Mouse (Mus musculus): ENCODE results near the gene Slc9a3r1. TPM values are rescaled to one million over a fixed set of nuclear protein-coding genes. Genes with fewer than 3 reads are reported as not detected.

Slc9a3r1 gene
- polyA plus RNA-seq, 1 experiment from 2014 or later = 35.4 TPM

Other genes with a start within 250 kb of the Slc9a3r1 start
- gene Cd300lb, start 229.0 kb upstream of the Slc9a3r1 start, polyA plus RNA-seq (2016; fragmentation: Nextera tagmentation; extraction: Ambion mirVana) = 0.36 TPM in 1 of 2 replicates, not detected in the other
- gene Cd300c, start 194.2 kb upstream of the Slc9a3r1 start, polyA plus RNA-seq (2016; fragmentation: Nextera tagmentation; extraction: Ambion mirVana) = not detected in 2 replicates
- not detected in 2 replicates for gene Cd300ld, start 173.4 kb upstream of the Slc9a3r1 start, polyA plus RNA-seq (2016; fragmentation: Nextera tagmentation; extraction: Ambion mirVana)
- gene Cd300c2, start 161.5 kb upstream of the Slc9a3r1 start, polyA plus RNA-seq (2016; fragmentation: Nextera tagmentation; extraction: Ambion mirVana) = 0.95 and 0.97 TPM in 2 replicates
- not detected in 2 replicates for gene Cd300ld2, start 147.1 kb upstream of the Slc9a3r1 start, polyA plus RNA-seq (2016; fragmentation: Nextera tagmentation; extraction: Ambion mirVana)
- not detected in 2 replicates for gene Cd300ld4, start 136.3 kb upstream of the Slc9a3r1 start, polyA plus RNA-seq (2016; fragmentation: Nextera tagmentation; extraction: Ambion mirVana)
- not detected in 2 replicates for gene Cd300ld5, start 125.6 kb upstream of the Slc9a3r1 start, polyA plus RNA-seq (2016; fragmentation: Nextera tagmentation; extraction: Ambion mirVana)
- gene Cd300ld3, start 114.9 kb upstream of the Slc9a3r1 start, polyA plus RNA-seq (2016; fragmentation: Nextera tagmentation; extraction: Ambion mirVana) = not detected in 2 replicates
- 0.10 TPM in 1 of 2 replicates, not detected in the other for gene Cd300e, start 101.2 kb upstream of the Slc9a3r1 start, polyA plus RNA-seq (2016; fragmentation: Nextera tagmentation; extraction: Ambion mirVana)
- 1.9 and 2.1 TPM in 2 replicates for gene Rab37, start 71.9 kb upstream of the Slc9a3r1 start, polyA plus RNA-seq (2016; fragmentation: Nextera tagmentation; extraction: Ambion mirVana)
- 0.28 TPM in 1 of 2 replicates, not detected in the other for gene Cd300lf, start 29.3 kb upstream of the Slc9a3r1 start, polyA plus RNA-seq (2016; fragmentation: Nextera tagmentation; extraction: Ambion mirVana)
- 10.1 and 13.4 TPM in 2 replicates for gene Tmem104, start 24.1 kb downstream of the Slc9a3r1 start, polyA plus RNA-seq (2016; fragmentation: Nextera tagmentation; extraction: Ambion mirVana)
- gene Nat9, start 24.5 kb downstream of the Slc9a3r1 start, polyA plus RNA-seq (2016; fragmentation: Nextera tagmentation; extraction: Ambion mirVana) = 21.8 and 23.7 TPM in 2 replicates
- gene Grin2c, start 103.9 kb downstream of the Slc9a3r1 start, polyA plus RNA-seq (2016; fragmentation: Nextera tagmentation; extraction: Ambion mirVana) = 0.06 TPM in 1 of 2 replicates, not detected in the other
- gene Fdxr, start 113.7 kb downstream of the Slc9a3r1 start, polyA plus RNA-seq (2016; fragmentation: Nextera tagmentation; extraction: Ambion mirVana) = 14.6 and 17.3 TPM in 2 replicates
- 0.20 and 0.28 TPM in 2 replicates for gene Fads6, start 134.3 kb downstream of the Slc9a3r1 start, polyA plus RNA-seq (2016; fragmentation: Nextera tagmentation; extraction: Ambion mirVana)
- 0.19 TPM in 1 of 2 replicates, not detected in the other for gene Otop2, start 143.8 kb downstream of the Slc9a3r1 start, polyA plus RNA-seq (2016; fragmentation: Nextera tagmentation; extraction: Ambion mirVana)
- gene Ush1g, start 158.7 kb downstream of the Slc9a3r1 start, polyA plus RNA-seq (2016; fragmentation: Nextera tagmentation; extraction: Ambion mirVana) = 0.10 and 0.32 TPM in 2 replicates
- not detected in 2 replicates for gene Otop3, start 171.4 kb downstream of the Slc9a3r1 start, polyA plus RNA-seq (2016; fragmentation: Nextera tagmentation; extraction: Ambion mirVana)
- 7.7 and 7.9 TPM in 2 replicates for gene Hid1, start 204.4 kb downstream of the Slc9a3r1 start, polyA plus RNA-seq (2016; fragmentation: Nextera tagmentation; extraction: Ambion mirVana)
- gene Cdr2l, start 218.6 kb downstream of the Slc9a3r1 start, polyA plus RNA-seq (2016; fragmentation: Nextera tagmentation; extraction: Ambion mirVana) = 19.7 and 20.6 TPM in 2 replicates
- 170 and 181 TPM in 2 replicates for gene Mrpl58, start 240.4 kb downstream of the Slc9a3r1 start, polyA plus RNA-seq (2016; fragmentation: Nextera tagmentation; extraction: Ambion mirVana)